Mouse (Mus musculus): ENCODE measurements at regions not wholly inside any gene's neighbourhood (a gene's known extent, or its start where the extent isn't known, plus 50 kb on each side); places are given as distances from the start of the nearest gene placed in this dataset.

DNA sequence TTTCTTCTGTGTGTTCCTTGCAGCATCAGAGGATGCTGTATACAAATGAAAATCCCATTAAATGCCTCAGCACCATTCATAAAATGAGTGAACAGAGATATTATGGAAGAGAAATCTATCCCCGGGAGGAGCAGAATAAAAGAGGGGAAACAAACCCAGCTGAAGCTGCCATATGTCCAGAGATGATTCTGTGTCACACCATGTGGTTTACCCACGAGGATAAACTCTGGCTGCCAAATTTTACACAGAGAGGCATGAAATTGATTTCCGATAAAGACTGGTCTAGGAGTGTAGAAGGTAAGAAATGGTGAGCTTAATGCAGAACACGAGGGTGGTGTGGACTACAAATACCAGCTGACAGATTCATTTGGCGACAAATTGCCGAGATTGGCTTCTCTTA lies 111.1 kb downstream of the Mbip start:
- no peak overlapping the region for H3K4me3 ChIP-seq (replicated peaks)
- no peaks in the 10 kb centered on the region for H3K27me3 ChIP-seq
- no peak overlapping the region for H3K4me2 ChIP-seq
- H3K9me3 ChIP-seq (replicated peaks), result no peaks in the 10 kb centered on the region; the same call in 1 of the 2 replicates
- no peaks in the 10 kb centered on the region for H3K36me3 ChIP-seq
- H3K9ac ChIP-seq, result no peak overlapping the region
- 67% methylated on average over 6 of the region's 6 CpGs for WGBS
- ATAC-seq (replicated peaks; ENCODE audit: low FRiP score), result no peak
- no peak overlapping the region for H3K27ac ChIP-seq
- no peaks in the 10 kb centered on the region for H3K4me1 ChIP-seq

DNA sequence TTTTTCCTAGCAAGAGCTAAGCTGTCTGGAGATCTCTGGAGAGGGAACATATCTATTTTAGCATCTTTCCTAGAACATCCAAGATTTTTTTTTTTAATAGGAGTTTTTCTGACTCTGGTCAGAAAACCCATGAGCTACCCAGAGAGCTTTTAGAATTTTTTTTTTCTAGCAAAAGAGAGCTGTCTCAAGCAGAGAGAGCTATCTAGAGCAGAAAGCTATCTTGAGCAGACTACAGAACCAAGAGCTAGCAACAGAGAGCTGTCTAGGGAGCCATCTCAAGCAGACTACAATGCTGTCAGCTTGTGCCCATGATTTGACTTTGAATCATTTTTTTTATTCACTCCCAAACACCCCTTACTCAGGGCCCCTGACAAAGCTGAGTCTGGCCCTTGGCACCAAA lies 112.5 kb downstream of the Mbip start:
- Histone ChIP-seq H3K27ac (no peak overlapping the region), H3K9me3 (replicated peaks) (no peaks in the 10 kb centered on the region; the same call in 1 of the 2 replicates), H3K4me2 (no peak overlapping the region), H3K4me1 (no peaks in the 10 kb centered on the region), H3K36me3 (no peaks in the 10 kb centered on the region), H3K4me3 (replicated peaks) (no peak overlapping the region), H3K27me3 (no peaks in the 10 kb centered on the region), H3K9ac (no peak overlapping the region)
- ATAC-seq (replicated peaks; ENCODE audit: low FRiP score), result no peak

DNA sequence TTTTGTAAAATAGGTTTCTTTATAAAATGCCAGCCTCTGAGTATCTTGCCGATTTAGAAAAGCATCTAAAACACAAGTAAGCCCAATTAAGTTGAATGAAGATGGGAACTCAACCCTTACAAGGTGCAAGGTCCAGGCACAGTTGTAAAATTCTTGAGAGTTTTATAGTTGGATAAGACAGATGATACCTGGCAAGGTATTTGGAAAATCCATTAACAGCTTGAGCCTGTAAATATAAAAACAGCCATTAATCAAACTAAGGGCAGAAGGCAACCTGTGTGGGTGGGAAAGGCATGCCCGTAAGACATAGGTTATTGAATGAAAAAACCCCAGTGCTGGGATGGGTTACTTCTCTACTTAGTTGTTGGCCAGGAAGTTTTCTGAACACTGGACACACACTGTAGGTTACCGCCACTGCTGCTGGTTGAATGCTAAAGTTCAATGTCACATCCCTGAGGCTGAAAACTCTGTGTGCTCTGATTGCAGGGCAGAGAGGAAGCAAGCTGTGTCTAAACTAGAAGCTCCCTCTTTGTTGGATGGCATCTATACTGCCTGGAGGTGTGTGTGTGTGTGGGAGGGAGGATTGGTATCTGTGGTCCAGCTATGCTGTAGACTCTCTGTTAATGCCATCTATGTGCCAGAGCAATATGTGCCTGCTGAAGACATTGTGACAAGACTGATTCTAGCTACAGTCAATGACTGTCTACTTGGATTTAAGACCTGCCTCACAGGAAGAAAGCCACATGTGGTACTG lies 121.4 kb downstream of the Mbip start:
- Histone ChIP-seq H3K4me1 (no peaks in the 10 kb centered on the region), H3K4me2 (no peak overlapping the region), H3K9ac (no peak overlapping the region), H3K36me3 (no peaks in the 10 kb centered on the region), H3K27me3 (peaks cover 6% of the 10 kb centered on the region; the same call in 1 of the 2 replicates), H3K4me3 (replicated peaks) (no peak overlapping the region), H3K27ac (no peak overlapping the region), H3K9me3 (replicated peaks) (no peaks in the 10 kb centered on the region)
- peak; percentile 73; the same call in 1 of the 2 replicates for ATAC-seq (replicated peaks; ENCODE audit: low FRiP score)
- WGBS, result 39% methylated on average over 3 of the region's 3 CpGs

DNA sequence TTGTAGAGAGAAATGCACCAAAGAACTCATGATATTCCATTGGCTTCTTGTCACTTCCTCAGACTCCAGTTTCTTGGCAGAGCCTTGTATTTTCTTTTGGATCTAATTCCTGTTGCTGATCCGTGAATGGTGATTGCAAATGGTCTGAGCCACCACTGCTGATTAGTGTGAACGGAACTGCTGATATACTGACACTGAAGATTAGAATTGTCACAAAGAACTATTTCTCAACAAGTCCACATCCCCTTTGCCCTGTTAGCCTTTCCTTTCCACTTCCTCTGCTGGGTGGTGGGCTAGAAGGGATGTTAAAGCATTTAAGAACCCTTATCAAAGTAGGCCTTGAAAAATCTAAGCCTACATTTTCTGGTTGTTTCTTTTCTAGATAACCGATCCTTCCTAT lies 152.2 kb downstream of the Mbip start:
- Histone ChIP-seq H3K4me2 (no peak overlapping the region), H3K9me3 (replicated peaks) (no peaks in the 10 kb centered on the region), H3K4me1 (no peaks in the 10 kb centered on the region), H3K9ac (no peak overlapping the region), H3K36me3 (no peaks in the 10 kb centered on the region), H3K27me3 (no peaks in the 10 kb centered on the region), H3K4me3 (replicated peaks) (no peak overlapping the region), H3K27ac (no peak overlapping the region)
- no peak for ATAC-seq (replicated peaks; ENCODE audit: low FRiP score)
- 77% methylated on average over 3 of the region's 3 CpGs for WGBS

DNA sequence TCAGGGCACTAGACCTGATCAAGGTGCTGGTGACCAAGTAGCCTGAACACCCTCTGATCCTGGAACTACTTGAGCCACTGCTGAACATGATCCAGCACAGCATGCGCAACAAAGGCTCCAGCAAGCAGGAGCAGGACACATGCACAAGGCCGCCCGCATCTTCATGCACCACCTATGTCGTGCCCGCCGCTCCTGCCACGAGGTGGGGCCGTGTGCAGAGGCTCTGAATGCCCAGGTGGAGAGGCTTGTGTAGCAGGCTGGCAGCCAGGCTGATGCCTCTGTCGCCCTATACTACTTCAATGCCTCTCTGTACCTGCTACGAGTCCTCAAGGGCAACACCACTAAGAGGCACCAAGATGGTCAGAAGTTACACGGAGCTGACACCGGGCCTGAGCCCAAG lies 156.1 kb downstream of the Mbip start:
- no peak overlapping the region for H3K4me2 ChIP-seq
- no peaks in the 10 kb centered on the region for H3K4me1 ChIP-seq
- no peaks in the 10 kb centered on the region for H3K27me3 ChIP-seq
- ATAC-seq (replicated peaks; ENCODE audit: low FRiP score), result no peak
- H3K27ac ChIP-seq, result no peak overlapping the region
- no peak overlapping the region for H3K9ac ChIP-seq
- H3K36me3 ChIP-seq, result no peaks in the 10 kb centered on the region
- no peaks in the 10 kb centered on the region for H3K9me3 ChIP-seq (replicated peaks)
- no peak overlapping the region for H3K4me3 ChIP-seq (replicated peaks)
- WGBS, result 91% methylated on average over 12 of the region's 12 CpGs

DNA sequence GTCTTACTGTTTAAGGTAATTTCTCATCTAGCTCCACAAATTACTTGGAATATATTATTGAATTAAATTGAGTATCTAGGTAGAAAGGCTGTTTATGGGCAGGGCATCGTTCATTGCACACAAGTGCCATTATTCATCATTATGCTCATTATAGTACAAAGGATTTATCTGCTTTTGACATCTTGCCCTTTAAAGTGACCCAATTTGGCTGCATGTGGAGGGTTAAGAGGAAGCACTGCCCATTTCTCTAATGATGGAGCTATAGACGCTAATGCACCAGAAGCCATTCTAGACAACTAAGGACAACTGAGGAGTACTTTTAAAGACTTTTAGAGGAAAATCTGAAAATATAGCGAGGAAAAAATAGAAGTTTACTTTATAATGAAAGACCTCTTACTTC lies 185.0 kb downstream of the Mbip start:
- no peak overlapping the region for H3K27ac ChIP-seq
- no peak for ATAC-seq (replicated peaks; ENCODE audit: low FRiP score)

DNA sequence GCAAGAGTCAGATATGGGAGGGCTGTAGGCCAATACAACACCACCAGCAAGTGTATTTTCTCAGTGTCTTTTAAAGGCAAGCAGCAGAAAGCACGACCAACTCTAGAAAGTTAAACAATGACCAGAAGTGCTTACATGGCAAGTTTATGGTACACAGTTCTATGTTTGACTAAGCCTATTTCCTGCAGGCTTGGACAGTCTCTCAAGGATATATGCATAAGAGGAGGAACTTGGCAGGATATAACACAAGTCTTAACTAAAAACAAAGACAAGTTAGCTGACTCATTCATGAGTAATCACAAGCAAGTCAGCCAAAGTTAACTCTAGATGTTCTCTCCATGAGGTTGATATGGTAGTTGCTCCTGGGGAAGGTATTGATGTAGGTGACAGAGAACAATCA lies 201.3 kb downstream of the Mbip start:
- Histone ChIP-seq H3K36me3 (no peaks in the 10 kb centered on the region), H3K9ac (no peak overlapping the region), H3K4me3 (replicated peaks) (no peak overlapping the region), H3K4me2 (no peak overlapping the region), H3K4me1 (no peaks in the 10 kb centered on the region), H3K27ac (no peak overlapping the region), H3K9me3 (replicated peaks) (no peaks in the 10 kb centered on the region), H3K27me3 (no peaks in the 10 kb centered on the region)
- WGBS, result 53% methylated on average over 1 of the region's 1 CpGs
- no peak for ATAC-seq (replicated peaks; ENCODE audit: low FRiP score)

More for the DNA sequence above, 185.0 kb downstream of the Mbip start:
- Histone ChIP-seq H3K9me3 (replicated peaks) (no peaks in the 10 kb centered on the region), H3K4me2 (no peak overlapping the region), H3K36me3 (no peaks in the 10 kb centered on the region), H3K9ac (no peak overlapping the region), H3K27me3 (no peaks in the 10 kb centered on the region), H3K4me1 (no peaks in the 10 kb centered on the region), H3K4me3 (replicated peaks) (no peak overlapping the region)
- WGBS, result 67% methylated on average over 3 of the region's 3 CpGs

DNA sequence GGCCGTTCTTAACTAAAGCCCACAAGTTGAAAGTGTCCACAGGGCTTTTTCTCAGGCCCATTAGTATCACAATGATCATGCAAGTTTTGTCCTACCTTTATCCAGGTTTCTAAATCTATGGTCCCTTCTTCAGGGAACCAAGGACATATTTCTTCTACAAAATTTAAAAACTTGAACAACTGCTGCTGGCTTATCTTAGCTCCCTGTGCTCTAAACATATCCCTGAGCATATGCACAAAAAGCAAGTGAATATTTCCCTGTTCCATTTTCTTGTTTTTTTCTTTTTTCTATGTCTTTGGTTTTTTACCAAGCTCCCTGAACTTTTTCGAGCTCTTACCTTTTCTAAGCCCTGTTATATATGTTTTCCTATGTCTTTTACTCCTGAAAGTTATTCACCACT lies 201.9 kb downstream of the Mbip start:
- Histone ChIP-seq H3K27me3 (no peaks in the 10 kb centered on the region), H3K9ac (no peak overlapping the region), H3K4me1 (no peaks in the 10 kb centered on the region), H3K27ac (no peak overlapping the region), H3K9me3 (replicated peaks) (no peaks in the 10 kb centered on the region), H3K4me3 (replicated peaks) (no peak overlapping the region), H3K4me2 (no peak overlapping the region), H3K36me3 (no peaks in the 10 kb centered on the region)
- WGBS, result 63% methylated on average over 2 of the region's 2 CpGs
- ATAC-seq (replicated peaks; ENCODE audit: low FRiP score), result no peak

DNA sequence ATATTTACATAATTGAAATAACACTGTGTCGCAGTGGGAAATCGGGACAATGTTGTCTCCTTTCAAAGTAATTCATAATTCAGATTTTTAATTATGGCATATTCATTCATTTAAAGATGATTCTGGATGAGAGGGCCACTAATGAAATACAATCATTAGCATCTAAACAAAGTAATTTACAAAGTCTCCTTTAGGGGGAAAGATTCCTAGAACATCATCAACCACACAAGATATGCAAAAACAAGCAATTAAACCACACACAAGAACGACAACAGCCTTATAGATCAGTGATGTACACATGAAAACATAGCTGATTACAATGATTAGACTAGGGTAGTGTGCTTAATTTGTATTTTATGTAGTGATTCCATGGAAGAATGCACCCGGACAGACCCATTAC lies 231.2 kb downstream of the Mbip start:
- Histone ChIP-seq H3K36me3 (no peaks in the 10 kb centered on the region), H3K4me1 (no peaks in the 10 kb centered on the region)
- 81% methylated on average over 4 of the region's 4 CpGs for WGBS

DNA sequence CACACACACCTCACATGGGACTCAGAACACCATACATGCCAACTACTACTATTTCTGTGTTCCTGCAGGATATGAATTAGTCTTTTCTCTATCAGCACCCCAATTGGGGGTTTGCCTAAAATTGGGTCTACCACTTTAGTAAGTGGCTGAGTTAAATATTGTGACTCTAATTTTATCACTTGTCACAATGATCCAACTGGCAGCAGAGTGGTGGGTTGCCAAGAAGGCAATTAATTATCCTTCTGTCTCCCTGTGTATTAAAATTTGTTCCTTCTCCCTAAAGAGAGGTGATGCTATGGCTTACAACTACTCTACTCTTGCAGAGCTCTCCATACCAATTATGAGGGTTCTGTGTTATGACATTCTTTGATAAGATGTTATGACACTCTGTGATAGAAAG lies 245.3 kb downstream of the Brms1l start:
- Histone ChIP-seq H3K4me2 (no peak overlapping the region), H3K4me1 (no peaks in the 10 kb centered on the region), H3K36me3 (no peaks in the 10 kb centered on the region), H3K27ac (no peak overlapping the region), H3K9me3 (replicated peaks) (no peaks in the 10 kb centered on the region), H3K4me3 (replicated peaks) (no peak overlapping the region), H3K27me3 (no peaks in the 10 kb centered on the region), H3K9ac (no peak overlapping the region)
- ATAC-seq (replicated peaks; ENCODE audit: low FRiP score), result no peak

More for the DNA sequence above, 231.2 kb downstream of the Mbip start:
- Histone ChIP-seq H3K9me3 (replicated peaks) (no peaks in the 10 kb centered on the region), H3K27ac (no peak overlapping the region), H3K9ac (no peak overlapping the region), H3K27me3 (no peaks in the 10 kb centered on the region), H3K4me2 (no peak overlapping the region), H3K4me3 (replicated peaks) (no peak overlapping the region)
- no peak for ATAC-seq (replicated peaks; ENCODE audit: low FRiP score)

DNA sequence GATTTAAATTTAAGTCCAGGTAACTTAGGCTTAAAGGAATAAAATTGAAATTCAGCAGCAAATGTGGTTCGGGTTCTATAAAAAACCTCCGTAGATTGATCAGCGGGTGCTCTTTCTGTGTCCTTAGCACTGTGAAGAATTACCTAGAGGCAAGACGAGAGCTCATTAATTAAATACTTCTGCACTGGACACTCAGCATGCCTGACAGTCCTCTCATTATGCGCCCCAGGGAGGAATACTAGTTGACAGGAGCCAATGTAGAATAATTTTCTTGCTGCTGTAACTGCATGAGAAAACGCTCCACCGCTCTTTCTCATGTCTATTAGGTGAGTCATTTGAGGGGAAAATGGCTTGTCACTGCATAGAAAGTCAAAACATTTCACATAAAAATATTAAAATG lies 228.1 kb downstream of the Brms1l start:
- no peaks in the 10 kb centered on the region for H3K36me3 ChIP-seq
- no peak overlapping the region for H3K9ac ChIP-seq
- no peaks in the 10 kb centered on the region for H3K4me1 ChIP-seq
- H3K27me3 ChIP-seq, result no peaks in the 10 kb centered on the region
- no peak overlapping the region for H3K4me2 ChIP-seq
- no peak overlapping the region for H3K4me3 ChIP-seq (replicated peaks)
- no peak for ATAC-seq (replicated peaks; ENCODE audit: low FRiP score)
- no peak overlapping the region for H3K27ac ChIP-seq
- 81% methylated on average over 7 of the region's 7 CpGs for WGBS
- no peaks in the 10 kb centered on the region for H3K9me3 ChIP-seq (replicated peaks)

DNA sequence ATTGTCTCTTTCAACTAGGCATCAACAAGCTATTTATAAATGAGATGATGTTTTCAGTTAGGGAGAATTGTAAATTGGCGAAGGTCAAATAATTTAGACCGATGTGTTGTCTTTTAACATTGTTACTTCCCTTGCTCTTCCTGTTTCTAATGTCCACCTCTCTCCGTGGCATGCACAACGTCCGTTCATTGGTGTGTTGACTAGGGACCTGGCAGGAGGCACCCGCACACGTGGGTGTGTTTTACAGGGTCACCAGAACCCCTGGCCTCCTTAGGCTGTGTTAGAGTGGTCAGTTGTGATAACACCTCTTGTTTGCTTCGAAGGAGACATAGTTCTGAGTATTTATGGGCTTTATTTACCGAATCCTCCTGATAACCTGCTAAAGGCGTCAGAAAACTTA lies 222.8 kb downstream of the Brms1l start:
- no peak overlapping the region for H3K27ac ChIP-seq
- 72% methylated on average over 10 of the region's 10 CpGs for WGBS
- no peak overlapping the region for H3K9ac ChIP-seq
- no peak for ATAC-seq (replicated peaks; ENCODE audit: low FRiP score)
- no peaks in the 10 kb centered on the region for H3K4me1 ChIP-seq
- H3K4me3 ChIP-seq (replicated peaks), result no peak overlapping the region
- H3K4me2 ChIP-seq, result no peak overlapping the region
- H3K9me3 ChIP-seq (replicated peaks), result no peaks in the 10 kb centered on the region
- no peaks in the 10 kb centered on the region for H3K36me3 ChIP-seq
- H3K27me3 ChIP-seq, result peaks cover 2% of the 10 kb centered on the region; the same call in 1 of the 2 replicates

DNA sequence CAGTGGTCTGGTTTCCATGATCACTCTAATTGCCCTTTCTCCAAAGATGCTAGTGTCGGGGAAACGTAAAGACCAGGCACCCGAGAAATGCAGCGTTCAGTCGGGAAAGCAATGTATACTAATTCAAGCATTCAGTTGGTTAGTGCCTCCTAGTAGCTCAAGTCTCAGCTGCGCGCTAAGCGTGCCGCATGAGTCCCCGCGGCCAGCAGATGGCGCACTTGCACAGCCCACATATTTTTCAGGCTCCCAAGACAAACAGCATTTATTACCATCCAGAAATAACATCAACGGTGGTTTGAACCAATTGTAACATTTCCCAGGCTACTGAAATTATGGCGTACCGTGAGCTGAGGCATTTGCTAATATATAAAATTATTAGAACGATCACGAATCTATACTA lies 222.3 kb downstream of the Brms1l start:
- WGBS, result 13% methylated on average over 17 of the region's 17 CpGs
- H3K27ac ChIP-seq, result no peak overlapping the region

More for the DNA sequence above, 222.3 kb downstream of the Brms1l start:
- Histone ChIP-seq H3K36me3 (no peaks in the 10 kb centered on the region), H3K9me3 (replicated peaks) (no peaks in the 10 kb centered on the region), H3K4me3 (replicated peaks) (no peak overlapping the region), H3K4me2 (no peak overlapping the region), H3K4me1 (no peaks in the 10 kb centered on the region), H3K27me3 (peaks cover 2% of the 10 kb centered on the region; the same call in 1 of the 2 replicates), H3K9ac (no peak overlapping the region)
- ATAC-seq (replicated peaks; ENCODE audit: low FRiP score), result peak; percentile 67; the same call in 1 of the 2 replicates
